Mouse (Mus musculus): Measurements from ENCODE around the gene Herc3.
A peak's percentile ranks its signal among the peaks of the same experiment; 100 is the strongest.
"Not testable (repeated sequence)": the region's sequence is repeated elsewhere in the genome, so short reads cannot be mapped to it uniquely, and the experiment has no call there.

Herc3 gene

GRCm38 (mm10) chr6:58859517-58859916 lies 28.3 kb downstream of the Herc3 start:
- DNase-seq (ENCODE audit: low read depth) = no peak

GRCm38 (mm10) chr6:58862446-58862993 lies 31.3 kb downstream of the Herc3 start:
- DNase-seq (ENCODE audit: low read depth) = no peak

- DNase-seq (ENCODE audit: low read depth) = no peak
Measured at GRCm38 (mm10) chr6:58863631-58864235, 32.5 kb downstream of the Herc3 start.

- not testable (repeated sequence) for DNase-seq (ENCODE audit: low read depth)
Measured at GRCm38 (mm10) chr6:58867858-58868257, 36.6 kb downstream of the Herc3 start.

- DNase-seq (ENCODE audit: low read depth) = no peak
Measured at GRCm38 (mm10) chr6:58879572-58879971, 48.3 kb downstream of the Herc3 start.

- no peak for DNase-seq (ENCODE audit: low read depth)
Measured at GRCm38 (mm10) chr6:58879987-58880386, 48.7 kb downstream of the Herc3 start.

GRCm38 (mm10) chr6:58880861-58881260 lies 49.6 kb downstream of the Herc3 start:
- no peak for DNase-seq (ENCODE audit: low read depth)

- no peak for DNase-seq (ENCODE audit: low read depth)
Measured at GRCm38 (mm10) chr6:58881363-58881762, 50.1 kb downstream of the Herc3 start.

GRCm38 (mm10) chr6:58882271-58882670 lies 51.0 kb downstream of the Herc3 start:
- DNase-seq (ENCODE audit: low read depth) = peak; percentile 5

- no peak for DNase-seq (ENCODE audit: low read depth)
Measured at GRCm38 (mm10) chr6:58889917-58890316, 58.7 kb downstream of the Herc3 start.

GRCm38 (mm10) chr6:58893307-58893706 lies 62.0 kb downstream of the Herc3 start:
- no peak for DNase-seq (ENCODE audit: low read depth)

GRCm38 (mm10) chr6:58894994-58895393 lies 63.7 kb downstream of the Herc3 start:
- DNase-seq (ENCODE audit: low read depth) = no peak

GRCm38 (mm10) chr6:58896648-58897047 lies 65.4 kb downstream of the Herc3 start:
- no peak for DNase-seq (ENCODE audit: low read depth)

GRCm38 (mm10) chr6:58899076-58899475 lies 67.8 kb downstream of the Herc3 start:
- no peak for DNase-seq (ENCODE audit: low read depth)

GRCm38 (mm10) chr6:58900536-58900935 lies 69.3 kb downstream of the Herc3 start:
- no peak for DNase-seq (ENCODE audit: low read depth)

GRCm38 (mm10) chr6:58903171-58903570 lies 71.9 kb downstream of the Herc3 start:
- no peak for DNase-seq (ENCODE audit: low read depth)

GRCm38 (mm10) chr6:58904551-58904950 lies 73.3 kb downstream of the Herc3 start:
- DNase-seq (ENCODE audit: low read depth) = no peak

- no peak for DNase-seq (ENCODE audit: low read depth)
Measured at GRCm38 (mm10) chr6:58906852-58907261, 75.6 kb downstream of the Herc3 start, which contains the start of gene Nap1l5. TSS of gene Nap1l5 (minus strand) at chr6:58907076.

GRCm38 (mm10) chr6:58907336-58907735 lies 76.1 kb downstream of the Herc3 start:
- DNase-seq (ENCODE audit: low read depth) = no peak

GRCm38 (mm10) chr6:58907791-58908190 lies 76.5 kb downstream of the Herc3 start:
- no peak for DNase-seq (ENCODE audit: low read depth)

GRCm38 (mm10) chr6:58912842-58913241 lies 81.6 kb downstream of the Herc3 start:
- no peak for DNase-seq (ENCODE audit: low read depth)

GRCm38 (mm10) chr6:58913551-58913950 lies 82.3 kb downstream of the Herc3 start:
- DNase-seq (ENCODE audit: low read depth) = no peak

- DNase-seq (ENCODE audit: low read depth) = no peak
Measured at GRCm38 (mm10) chr6:58913971-58914370, 82.7 kb downstream of the Herc3 start.

GRCm38 (mm10) chr6:58916498-58916897 lies 85.2 kb downstream of the Herc3 start:
- DNase-seq (ENCODE audit: low read depth) = no peak
